Mouse (Mus musculus) myocyte (in vitro differentiated cells): ENCODE measurements at regions not wholly inside any gene's neighbourhood (a gene's known extent, or its start where the extent isn't known, plus 50 kb on each side); places are given as distances from the start of the nearest gene placed in this dataset.

Experiments
- E2F4 ChIP-seq: IDR thresholded peaks from one replicate; pipeline ENCODE4 v1.6.1; 2011; ENCODE audit warnings: mild to moderate bottlenecking, control low read depth, moderate library complexity; ENCODE audit not compliant: insufficient read depth
- MAX ChIP-seq: IDR thresholded peaks from one replicate; pipeline ENCODE4 v1.6.1; 2011; ENCODE audit warnings: low read depth, mild to moderate bottlenecking, control low read depth
- POLR2A ChIP-seq: IDR thresholded peaks from one replicate; pipeline ENCODE4 v1.6.1; 2011; ENCODE audit warnings: low read depth, mild to moderate bottlenecking, control low read depth, moderate library complexity; ENCODE audit not compliant: insufficient read length
- POLR2AphosphoS2 ChIP-seq: IDR thresholded peaks from one replicate; pipeline ENCODE4 v1.6.1; 2011; ENCODE audit warnings: low read depth, control low read depth; ENCODE audit not compliant: insufficient read length
- USF1 ChIP-seq: IDR thresholded peaks from one replicate; pipeline ENCODE4 v1.6.1; 2011; ENCODE audit warnings: low read depth, mild to moderate bottlenecking, control low read depth, moderate library complexity

DNA sequence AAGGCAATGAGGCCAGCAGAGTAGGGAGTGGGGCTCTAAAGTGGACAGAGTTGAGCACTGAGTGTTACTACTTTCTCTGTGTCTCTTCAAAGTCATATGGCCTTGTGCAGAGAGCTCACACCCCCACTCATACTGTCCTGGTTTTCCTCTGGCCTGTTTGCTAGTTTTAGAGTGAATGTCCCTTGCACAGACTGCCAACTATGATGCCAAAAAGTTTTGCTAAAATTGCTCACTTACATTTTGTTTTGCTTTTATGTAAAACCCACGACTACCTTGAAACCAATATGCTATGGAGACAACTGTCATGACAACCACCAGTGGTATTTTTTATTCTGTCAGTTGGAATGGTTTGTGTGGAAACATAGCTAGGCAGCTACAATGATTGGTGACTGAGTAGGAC, 126.4 kb upstream of the Rnaseh2b start:
- TF ChIP-seq POLR2A, result no peak
- no peak for TF ChIP-seq USF1
- no peak for TF ChIP-seq E2F4
- no peak for TF ChIP-seq MAX
- no peak for TF ChIP-seq POLR2AphosphoS2
